Mouse (Mus musculus): ENCODE results near the gene Mark1. TPM values are rescaled to one million over a fixed set of nuclear protein-coding genes. Genes with fewer than 3 reads are reported as not detected.
A peak's percentile ranks its signal among the peaks of the same experiment; 100 is the strongest.

Gene Mark1
- polyA plus RNA-seq, 1 experiment from 2014 or later: 5.5 TPM

GRCm38 (mm10) chr1:184920057-184920456 is 79.3 kb downstream of the Mark1 start:
- H3K9me3 ChIP-seq (ENCODE audit: control insufficient read depth, low read length): no peaks in the 10 kb centered on the region
- H3K27me3 ChIP-seq (ENCODE audit: control insufficient read depth, insufficient read depth, low read length): no peaks in the 10 kb centered on the region
- DNase-seq (ENCODE audit: low spot score) (no peak), ATAC-seq (replicated peaks; ENCODE audit: low FRiP score) (no peak)
- WGBS: 87% methylated on average over 5 of the region's 5 CpGs
- no peak overlapping the region for H3K9ac ChIP-seq (ENCODE audit: low read length)
- H3K36me3 ChIP-seq (ENCODE audit: control insufficient read depth, insufficient read depth, low read length): no peaks in the 10 kb centered on the region; the same call in 1 of the 2 replicates
- no peaks in the 10 kb centered on the region for H3K4me1 ChIP-seq (replicated peaks; ENCODE audit: control insufficient read depth, insufficient read depth, low read length)
- no peak overlapping the region for H3K4me2 ChIP-seq (ENCODE audit: low read depth, low read length, severe bottlenecking)
- no peak overlapping the region for H3K27ac ChIP-seq (ENCODE audit: low read depth, low read length)
- no peak overlapping the region for H3K4me3 ChIP-seq (ENCODE audit: low read depth, low read length)

- 73% methylated on average over 5 of the region's 5 CpGs for WGBS
- Histone ChIP-seq H3K4me3 (ENCODE audit: low read depth, low read length) (no peak overlapping the region), H3K4me2 (ENCODE audit: low read depth, low read length, severe bottlenecking) (no peak overlapping the region), H3K27ac (ENCODE audit: low read depth, low read length) (no peak overlapping the region), H3K36me3 (ENCODE audit: control insufficient read depth, insufficient read depth, low read length) (no peaks in the 10 kb centered on the region; the same call in 1 of the 2 replicates), H3K27me3 (ENCODE audit: control insufficient read depth, insufficient read depth, low read length) (no peaks in the 10 kb centered on the region), H3K9me3 (ENCODE audit: control insufficient read depth, low read length) (no peaks in the 10 kb centered on the region), H3K9ac (ENCODE audit: low read length) (no peak overlapping the region), H3K4me1 (replicated peaks; ENCODE audit: control insufficient read depth, insufficient read depth, low read length) (no peaks in the 10 kb centered on the region)
- DNase-seq (ENCODE audit: low spot score) (no peak), ATAC-seq (replicated peaks; ENCODE audit: low FRiP score) (no peak)
Observed at GRCm38 (mm10) chr1:184918227-184918888, 81.0 kb downstream of the Mark1 start.

GRCm38 (mm10) chr1:184912336-184912735 is 87.0 kb downstream of the Mark1 start:
- Histone ChIP-seq H3K9ac (ENCODE audit: low read length) (no peak overlapping the region), H3K27ac (ENCODE audit: low read depth, low read length) (no peak overlapping the region), H3K36me3 (ENCODE audit: control insufficient read depth, insufficient read depth, low read length) (no peaks in the 10 kb centered on the region; the same call in 1 of the 2 replicates), H3K27me3 (ENCODE audit: control insufficient read depth, insufficient read depth, low read length) (no peaks in the 10 kb centered on the region), H3K4me2 (ENCODE audit: low read depth, low read length, severe bottlenecking) (no peak overlapping the region), H3K4me1 (replicated peaks; ENCODE audit: control insufficient read depth, insufficient read depth, low read length) (no peaks in the 10 kb centered on the region), H3K9me3 (ENCODE audit: control insufficient read depth, low read length) (no peaks in the 10 kb centered on the region), H3K4me3 (ENCODE audit: low read depth, low read length) (no peak overlapping the region)
- DNase-seq (ENCODE audit: low spot score): no peak
- ATAC-seq (replicated peaks; ENCODE audit: low FRiP score): no peak
- WGBS: 91% methylated on average over 18 of the region's 18 CpGs

DNA sequence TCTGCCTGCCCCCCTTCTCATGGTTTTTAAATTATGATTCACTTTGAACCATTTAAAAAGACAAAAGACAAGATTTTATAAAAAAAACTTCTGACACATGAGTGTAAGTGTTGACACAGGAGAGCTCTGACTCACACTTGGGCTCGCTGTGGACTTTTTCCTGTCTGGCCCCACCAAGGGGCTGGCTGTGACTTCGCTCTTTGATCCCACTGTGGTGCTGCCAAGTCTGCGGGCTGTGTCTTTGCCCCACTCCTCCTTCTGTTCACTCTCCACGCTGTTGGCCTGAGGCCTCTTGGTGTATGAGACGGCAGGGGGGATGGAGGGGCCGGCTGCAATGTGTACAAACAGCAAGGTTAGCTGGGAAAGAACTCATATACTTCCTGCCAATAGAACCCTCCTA is 87.5 kb downstream of the Mark1 start:
- H3K4me1 ChIP-seq (replicated peaks; ENCODE audit: control insufficient read depth, insufficient read depth, low read length): no peaks in the 10 kb centered on the region
- no peaks in the 10 kb centered on the region for H3K27me3 ChIP-seq (ENCODE audit: control insufficient read depth, insufficient read depth, low read length)
- H3K4me2 ChIP-seq (ENCODE audit: low read depth, low read length, severe bottlenecking): no peak overlapping the region
- no peaks in the 10 kb centered on the region; the same call in 1 of the 2 replicates for H3K36me3 ChIP-seq (ENCODE audit: control insufficient read depth, insufficient read depth, low read length)
- no peak overlapping the region for H3K27ac ChIP-seq (ENCODE audit: low read depth, low read length)
- DNase-seq (ENCODE audit: low spot score): no peak
- 86% methylated on average over 6 of the region's 6 CpGs for WGBS
- H3K4me3 ChIP-seq (ENCODE audit: low read depth, low read length): no peak overlapping the region
- no peak for ATAC-seq (replicated peaks; ENCODE audit: low FRiP score)
- no peaks in the 10 kb centered on the region for H3K9me3 ChIP-seq (ENCODE audit: control insufficient read depth, low read length)
- H3K9ac ChIP-seq (ENCODE audit: low read length): no peak overlapping the region

- Histone ChIP-seq H3K9me3 (ENCODE audit: control insufficient read depth, low read length) (no peaks in the 10 kb centered on the region), H3K4me2 (ENCODE audit: low read depth, low read length, severe bottlenecking) (no peak overlapping the region), H3K4me3 (ENCODE audit: low read depth, low read length) (no peak overlapping the region), H3K36me3 (ENCODE audit: control insufficient read depth, insufficient read depth, low read length) (no peaks in the 10 kb centered on the region; the same call in 1 of the 2 replicates), H3K27me3 (ENCODE audit: control insufficient read depth, insufficient read depth, low read length) (no peaks in the 10 kb centered on the region), H3K27ac (ENCODE audit: low read depth, low read length) (no peak overlapping the region), H3K4me1 (replicated peaks; ENCODE audit: control insufficient read depth, insufficient read depth, low read length) (no peaks in the 10 kb centered on the region), H3K9ac (ENCODE audit: low read length) (no peak overlapping the region)
- WGBS: 87% methylated on average over 9 of the region's 9 CpGs
- ATAC-seq (replicated peaks; ENCODE audit: low FRiP score): no peak
- peak; percentile 45 for DNase-seq (ENCODE audit: low spot score)
Observed at GRCm38 (mm10) chr1:184908558-184908957, 90.8 kb downstream of the Mark1 start.

GRCm38 (mm10) chr1:184905904-184906745 is 93.2 kb downstream of the Mark1 start:
- Histone ChIP-seq H3K4me3 (ENCODE audit: low read depth, low read length) (no peak overlapping the region), H3K36me3 (ENCODE audit: control insufficient read depth, insufficient read depth, low read length) (no peaks in the 10 kb centered on the region), H3K4me2 (ENCODE audit: low read depth, low read length, severe bottlenecking) (no peak overlapping the region), H3K27ac (ENCODE audit: low read depth, low read length) (no peak overlapping the region), H3K27me3 (ENCODE audit: control insufficient read depth, insufficient read depth, low read length) (no peaks in the 10 kb centered on the region), H3K4me1 (replicated peaks; ENCODE audit: control insufficient read depth, insufficient read depth, low read length) (no peaks in the 10 kb centered on the region), H3K9me3 (ENCODE audit: control insufficient read depth, low read length) (no peaks in the 10 kb centered on the region), H3K9ac (ENCODE audit: low read length) (no peak overlapping the region)
- ATAC-seq (replicated peaks; ENCODE audit: low FRiP score) (peak; percentile 39), DNase-seq (ENCODE audit: low spot score) (no peak)
- WGBS: 85% methylated on average over 12 of the region's 12 CpGs

GRCm38 (mm10) chr1:184905371-184905770 is 94.0 kb downstream of the Mark1 start:
- H3K36me3 ChIP-seq (ENCODE audit: control insufficient read depth, insufficient read depth, low read length): no peaks in the 10 kb centered on the region; the same call in 1 of the 2 replicates
- H3K4me2 ChIP-seq (ENCODE audit: low read depth, low read length, severe bottlenecking): no peak overlapping the region
- H3K4me3 ChIP-seq (ENCODE audit: low read depth, low read length): no peak overlapping the region
- DNase-seq (ENCODE audit: low spot score): no peak
- WGBS: 89% methylated on average over 19 of the region's 19 CpGs
- H3K27ac ChIP-seq (ENCODE audit: low read depth, low read length): no peak overlapping the region
- H3K9ac ChIP-seq (ENCODE audit: low read length): no peak overlapping the region
- no peaks in the 10 kb centered on the region for H3K27me3 ChIP-seq (ENCODE audit: control insufficient read depth, insufficient read depth, low read length)
- H3K4me1 ChIP-seq (replicated peaks; ENCODE audit: control insufficient read depth, insufficient read depth, low read length): no peaks in the 10 kb centered on the region
- no peaks in the 10 kb centered on the region for H3K9me3 ChIP-seq (ENCODE audit: control insufficient read depth, low read length)
- ATAC-seq (replicated peaks; ENCODE audit: low FRiP score): no peak

GRCm38 (mm10) chr1:184903697-184904096 is 95.7 kb downstream of the Mark1 start:
- H3K36me3 ChIP-seq (ENCODE audit: control insufficient read depth, insufficient read depth, low read length): no peaks in the 10 kb centered on the region; the same call in 1 of the 2 replicates
- 73% methylated on average over 7 of the region's 7 CpGs for WGBS
- H3K4me2 ChIP-seq (ENCODE audit: low read depth, low read length, severe bottlenecking): no peak overlapping the region
- no peak overlapping the region for H3K27ac ChIP-seq (ENCODE audit: low read depth, low read length)
- ATAC-seq (replicated peaks; ENCODE audit: low FRiP score): no peak
- H3K9me3 ChIP-seq (ENCODE audit: control insufficient read depth, low read length): no peaks in the 10 kb centered on the region
- no peak overlapping the region for H3K9ac ChIP-seq (ENCODE audit: low read length)
- H3K4me3 ChIP-seq (ENCODE audit: low read depth, low read length): no peak overlapping the region
- no peaks in the 10 kb centered on the region for H3K27me3 ChIP-seq (ENCODE audit: control insufficient read depth, insufficient read depth, low read length)
- H3K4me1 ChIP-seq (replicated peaks; ENCODE audit: control insufficient read depth, insufficient read depth, low read length): no peaks in the 10 kb centered on the region
- no peak for DNase-seq (ENCODE audit: low spot score)

Data from forebrain, embryonic 11.5 days (tissue).